Mouse (Mus musculus) neural tube, embryonic 12.5 days (tissue): Measurements from ENCODE around the gene Krt12. TPM values are rescaled to one million over a fixed set of nuclear protein-coding genes. Genes with fewer than 3 reads are reported as not detected.

Experiments
- ATAC-seq: fragments of 200-750 bp; cut with Nextera tagmentation; 2 replicates; pipeline ENCODE4 v1.8.0; 2017; ENCODE audit warnings: low read depth, mild to moderate bottlenecking, moderate TSS enrichment, moderate library complexity; ENCODE audit not compliant: low FRiP score
- H3K27ac ChIP-seq: fragments of 300-500 bp; sonication (generic); 2 replicates; pipeline ENCODE4 v1.5.1; 2016
- H3K27me3 ChIP-seq: fragments of 300-500 bp; sonication (generic); replicated peaks from 2 replicates; pipeline ENCODE4 v1.6.1; 2016; ENCODE audit warnings: mild to moderate bottlenecking
- H3K36me3 ChIP-seq: fragments of 300-500 bp; sonication (generic); 2 replicates; pipeline ENCODE4 v1.6.1; 2016; ENCODE audit warnings: mild to moderate bottlenecking
- H3K4me1 ChIP-seq: fragments of 300-500 bp; sonication (generic); 2 replicates; pipeline ENCODE4 v1.6.1; 2016
- H3K4me2 ChIP-seq: fragments of 300-500 bp; sonication (generic); replicated peaks from 2 replicates; pipeline ENCODE4 v1.6.1; 2016; ENCODE audit warnings: mild to moderate bottlenecking
- H3K4me3 ChIP-seq: fragments of 300-500 bp; sonication (generic); 2 replicates; pipeline ENCODE4 v1.5.1; 2016
- H3K9ac ChIP-seq: fragments of 300-500 bp; sonication (generic); 2 replicates; pipeline ENCODE4 v1.6.1; 2016; ENCODE audit warnings: mild to moderate bottlenecking
- H3K9me3 ChIP-seq: fragments of 300-500 bp; sonication (generic); 2 replicates; pipeline ENCODE4 v1.6.1; 2016; ENCODE audit warnings: mild to moderate bottlenecking
- WGBS: fragments of 180-500 bp; shearing (Covaris S2); methylation state at CpG from one replicate; pipeline ENCODE4 v1.1.7; 2016; 5-methylcytosine and 5-hydroxymethylcytosine counted together
- polyA plus RNA-seq: library from polyadenylated mRNA; unstranded; fragments of >200 nt; fragmentation: Nextera tagmentation; extraction: Ambion mirVana; gene quantifications from 2 replicates; pipeline ENCODE4 v1.2.1, GENCODE M21; 2016

Gene Krt12
- polyA plus RNA-seq, 1 experiment from 2014 or later: not detected

- 42% methylated on average over 3 of the region's 3 CpGs for WGBS
- no peaks in the 10 kb centered on the region for H3K27me3 ChIP-seq
- no peaks in the 10 kb centered on the region for H3K4me1 ChIP-seq
- H3K9ac ChIP-seq: no peak overlapping the region
- H3K36me3 ChIP-seq: no peaks in the 10 kb centered on the region
- no peak overlapping the region for H3K4me2 ChIP-seq
- ATAC-seq: no peak
- no peak overlapping the region for H3K4me3 ChIP-seq
- H3K27ac ChIP-seq: no peak overlapping the region
- H3K9me3 ChIP-seq: no peaks in the 10 kb centered on the region
Measured at GRCm38 (mm10) chr11:99396034-99396433, 26.0 kb downstream of the Krt12 start.

DNA sequence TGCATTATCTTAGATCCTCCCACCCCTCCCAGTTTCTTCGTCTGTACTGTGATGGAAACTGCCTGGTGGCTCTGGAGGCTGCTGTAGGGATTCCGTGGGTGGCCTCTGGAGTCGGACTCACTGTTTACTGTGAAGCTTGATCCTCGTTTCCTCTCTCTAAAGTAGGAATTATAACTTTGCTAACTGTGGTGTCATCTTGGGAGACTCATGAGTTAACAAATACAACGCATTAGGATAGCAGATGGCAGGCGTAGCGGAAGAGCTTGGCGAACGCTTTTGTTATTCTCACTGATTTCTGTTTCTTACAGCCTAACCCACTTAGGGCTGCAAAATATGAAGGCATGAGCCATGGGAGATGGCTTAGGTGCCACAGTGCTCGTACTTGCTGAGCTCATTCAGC, 29.6 kb downstream of the Krt12 start:
- 88% methylated on average over 10 of the region's 10 CpGs for WGBS

DNA sequence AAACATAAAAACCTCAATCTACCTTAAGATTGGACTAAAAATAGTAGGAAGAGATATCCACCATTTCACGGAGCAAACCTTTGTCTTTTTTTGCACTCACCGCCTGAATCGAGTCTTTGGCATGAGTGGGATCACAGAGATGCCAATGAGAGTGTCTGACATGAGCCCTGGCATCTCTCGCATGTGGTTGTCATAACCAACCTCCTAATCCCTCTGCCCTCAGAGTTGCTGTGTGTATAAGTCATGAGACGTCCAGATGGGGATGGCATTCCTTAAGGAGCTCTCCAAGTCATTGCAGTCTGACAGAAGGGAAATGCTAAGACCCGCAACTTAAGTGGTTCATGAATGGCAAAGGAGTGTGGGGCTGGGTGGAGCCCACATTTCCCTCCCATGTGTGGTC, 30.7 kb downstream of the Krt12 start:
- Histone ChIP-seq H3K9me3 (no peaks in the 10 kb centered on the region), H3K4me2 (no peak overlapping the region), H3K36me3 (no peaks in the 10 kb centered on the region), H3K4me1 (no peaks in the 10 kb centered on the region), H3K9ac (no peak overlapping the region), H3K27ac (no peak overlapping the region), H3K4me3 (no peak overlapping the region), H3K27me3 (no peaks in the 10 kb centered on the region)
- no peak for ATAC-seq
- WGBS: 88% methylated on average over 6 of the region's 6 CpGs

More for the DNA sequence above, 29.6 kb downstream of the Krt12 start:
- H3K4me3 ChIP-seq: no peak overlapping the region
- H3K36me3 ChIP-seq: no peaks in the 10 kb centered on the region
- no peaks in the 10 kb centered on the region for H3K27me3 ChIP-seq
- H3K9me3 ChIP-seq: no peaks in the 10 kb centered on the region
- no peak overlapping the region for H3K27ac ChIP-seq
- H3K9ac ChIP-seq: no peak overlapping the region
- H3K4me2 ChIP-seq: no peak overlapping the region
- no peaks in the 10 kb centered on the region for H3K4me1 ChIP-seq
- ATAC-seq: no peak

GRCm38 (mm10) chr11:99390866-99391265, 31.2 kb downstream of the Krt12 start:
- Histone ChIP-seq H3K9ac (no peak overlapping the region), H3K4me3 (no peak overlapping the region), H3K9me3 (no peaks in the 10 kb centered on the region), H3K4me1 (no peaks in the 10 kb centered on the region), H3K36me3 (no peaks in the 10 kb centered on the region), H3K4me2 (no peak overlapping the region), H3K27me3 (no peaks in the 10 kb centered on the region), H3K27ac (no peak overlapping the region)
- WGBS: 77% methylated on average over 7 of the region's 7 CpGs
- ATAC-seq: no peak

DNA sequence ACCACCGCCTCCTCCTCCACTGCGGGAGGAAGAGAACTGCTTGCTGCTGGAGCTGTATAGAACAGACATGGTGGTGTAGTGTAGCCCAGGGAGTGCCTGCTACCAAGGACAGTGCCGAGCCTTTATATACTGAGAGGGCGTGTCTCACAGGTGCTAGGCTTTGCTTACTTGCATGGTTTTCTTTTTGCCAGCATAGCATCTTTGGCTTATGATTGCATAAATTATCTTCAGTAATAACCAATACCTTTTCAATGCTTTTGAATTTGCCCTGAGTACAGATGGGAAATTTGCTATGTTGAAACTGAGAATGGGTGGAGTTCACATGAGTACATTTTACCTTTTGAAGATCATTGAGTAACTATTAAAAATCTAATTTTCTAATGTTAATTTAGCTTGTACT, 32.8 kb downstream of the Krt12 start, which contains the start of gene Krt10:
Krt10 (minus strand) TSS at position 101 of the 400 bp plus-strand sequence.
- 87% methylated on average over 4 of the region's 4 CpGs for WGBS
- no peaks in the 10 kb centered on the region for H3K4me1 ChIP-seq
- H3K9me3 ChIP-seq: no peaks in the 10 kb centered on the region
- 0 out of 2 replicates have a peak within 1 kb of the TSS, but pooled peaks have one; percentile 3 for H3K9ac ChIP-seq
- peaks cover 3% of the 10 kb centered on the region; the same call in 1 of the 2 replicates for H3K27me3 ChIP-seq
- no peak for ATAC-seq
- no peak within 1 kb of the TSS for H3K27ac ChIP-seq
- H3K36me3 ChIP-seq: no peaks in the 10 kb centered on the region
- no peak within 1 kb of the TSS for H3K4me2 ChIP-seq
- no peak within 1 kb of the TSS for H3K4me3 ChIP-seq

GRCm38 (mm10) chr11:99388661-99389060, 33.4 kb downstream of the Krt12 start:
- Histone ChIP-seq H3K4me1 (no peaks in the 10 kb centered on the region), H3K9ac (no peak overlapping the region), H3K9me3 (no peaks in the 10 kb centered on the region), H3K27me3 (peaks cover 5% of the 10 kb centered on the region; the same call in 1 of the 2 replicates), H3K4me3 (no peak overlapping the region), H3K4me2 (no peak overlapping the region), H3K27ac (no peak overlapping the region), H3K36me3 (no peaks in the 10 kb centered on the region)
- ATAC-seq: no peak
- WGBS: 94% methylated on average over 18 of the region's 18 CpGs

- no peaks in the 10 kb centered on the region for H3K36me3 ChIP-seq
Measured at GRCm38 (mm10) chr11:99385813-99386721, 36.0 kb downstream of the Krt12 start.

DNA sequence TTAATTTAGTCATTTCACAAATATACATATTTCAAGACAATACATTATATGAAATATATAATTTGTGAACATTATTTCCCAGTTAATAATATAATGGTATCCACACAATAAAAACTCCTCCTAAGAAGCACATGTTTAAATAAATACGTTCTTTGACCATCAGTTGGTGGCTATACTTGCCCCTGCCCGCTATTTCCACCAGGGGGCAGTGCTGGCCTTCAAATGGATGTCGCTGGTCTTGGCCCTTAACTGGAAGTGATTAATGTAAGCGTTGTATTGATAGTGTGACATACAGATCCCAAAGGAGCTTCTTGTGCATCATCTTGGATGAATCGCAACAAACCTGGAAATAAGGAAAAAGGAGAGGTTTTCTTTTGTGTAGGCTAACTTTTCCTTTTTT, 42.5 kb downstream of the Krt12 start:
- Histone ChIP-seq H3K4me3 (no peak overlapping the region), H3K9me3 (no peaks in the 10 kb centered on the region), H3K36me3 (no peaks in the 10 kb centered on the region), H3K9ac (no peak overlapping the region), H3K4me2 (no peak overlapping the region), H3K27ac (no peak overlapping the region), H3K27me3 (peaks cover 9% of the 10 kb centered on the region), H3K4me1 (no peaks in the 10 kb centered on the region)
- no peak for ATAC-seq
- WGBS: 17% methylated on average over 5 of the region's 5 CpGs

More at GRCm38 (mm10) chr11:99385813-99386721, 36.0 kb downstream of the Krt12 start:
- Histone ChIP-seq H3K27ac (peak overlapping the region; percentile 89), H3K4me2 (peak overlapping the region; percentile 70), H3K4me1 (no peaks in the 10 kb centered on the region), H3K9ac (peak overlapping the region; percentile 66), H3K9me3 (no peaks in the 10 kb centered on the region), H3K27me3 (peaks cover 9% of the 10 kb centered on the region), H3K4me3 (peak overlapping the region; percentile 53)
- WGBS: 2% methylated on average over 71 of the region's 71 CpGs
- ATAC-seq: peak; percentile 81

DNA sequence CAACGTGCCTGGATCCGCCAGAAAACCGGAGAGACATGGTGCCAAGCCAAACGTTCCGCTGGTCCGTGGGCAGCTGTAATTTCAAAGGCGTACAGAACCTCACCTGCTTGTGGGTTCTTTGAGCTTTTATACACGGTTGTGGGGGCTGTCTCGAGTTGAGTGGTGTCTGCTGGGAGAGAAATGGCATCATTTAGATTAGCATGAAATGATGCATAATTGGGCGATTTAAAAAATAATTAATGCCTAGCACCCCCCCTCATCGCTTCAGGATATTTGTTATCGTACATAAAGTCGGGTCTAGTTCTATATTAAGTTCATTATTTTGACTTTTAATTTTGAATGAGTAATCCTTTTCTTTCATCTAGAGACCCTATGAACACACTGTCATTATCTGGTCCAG, 47.3 kb downstream of the Krt12 start, which contains the start of gene Krt28:
Krt28 (minus strand) TSS at position 101 of the 400 bp plus-strand sequence.
- Histone ChIP-seq H3K27ac (no peak within 1 kb of the TSS), H3K36me3 (no peaks in the 10 kb centered on the region)
- 88% methylated on average over 13 of the region's 13 CpGs for WGBS

GRCm38 (mm10) chr11:99369853-99370451, 52.1 kb downstream of the Krt12 start:
- Histone ChIP-seq H3K9ac (no peak overlapping the region), H3K4me2 (no peak overlapping the region), H3K36me3 (no peaks in the 10 kb centered on the region), H3K27ac (no peak overlapping the region), H3K27me3 (no peaks in the 10 kb centered on the region), H3K9me3 (no peaks in the 10 kb centered on the region), H3K4me3 (no peak overlapping the region), H3K4me1 (no peaks in the 10 kb centered on the region)
- WGBS: 89% methylated on average over 8 of the region's 8 CpGs
- no peak for ATAC-seq

More for the DNA sequence above, 47.3 kb downstream of the Krt12 start, which contains the start of gene Krt28:
- no peak for ATAC-seq
- Histone ChIP-seq H3K4me1 (no peaks in the 10 kb centered on the region), H3K27me3 (no peaks in the 10 kb centered on the region), H3K9me3 (no peaks in the 10 kb centered on the region), H3K9ac (no peak within 1 kb of the TSS), H3K4me3 (no peak within 1 kb of the TSS), H3K4me2 (no peak within 1 kb of the TSS)

- Histone ChIP-seq H3K9ac (no peak overlapping the region), H3K4me2 (no peak overlapping the region), H3K36me3 (no peaks in the 10 kb centered on the region), H3K9me3 (no peaks in the 10 kb centered on the region), H3K27me3 (no peaks in the 10 kb centered on the region), H3K27ac (no peak overlapping the region), H3K4me3 (no peak overlapping the region), H3K4me1 (no peaks in the 10 kb centered on the region)
- WGBS: 11% methylated on average over 3 of the region's 3 CpGs
- no peak for ATAC-seq
Measured at GRCm38 (mm10) chr11:99369229-99369628, 52.8 kb downstream of the Krt12 start.

DNA sequence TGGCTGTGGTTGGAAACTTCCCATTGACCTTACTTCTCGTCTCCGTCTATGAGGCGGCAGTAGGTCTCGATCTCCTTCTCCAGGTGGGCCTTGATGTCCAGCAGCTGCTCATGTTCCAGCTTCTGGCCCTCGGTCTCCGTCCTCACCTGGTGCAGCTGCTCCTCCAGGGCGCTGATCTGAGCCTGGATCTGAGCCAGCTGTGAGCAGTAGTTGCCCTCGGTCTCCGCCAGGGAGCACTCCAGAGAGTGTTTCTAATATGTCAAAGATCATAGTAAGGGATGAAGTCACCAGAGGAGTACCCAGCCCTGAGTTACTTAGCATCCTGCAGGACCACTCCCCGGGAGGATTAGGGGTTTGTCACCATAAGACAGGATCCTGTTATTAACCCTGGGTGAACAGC, 55.3 kb downstream of the Krt12 start:
- Histone ChIP-seq H3K4me1 (no peaks in the 10 kb centered on the region), H3K27ac (no peak overlapping the region), H3K9me3 (no peaks in the 10 kb centered on the region), H3K9ac (no peak overlapping the region), H3K36me3 (no peaks in the 10 kb centered on the region), H3K4me2 (no peak overlapping the region), H3K4me3 (no peak overlapping the region), H3K27me3 (no peaks in the 10 kb centered on the region)
- 50% methylated on average over 10 of the region's 10 CpGs for WGBS
- no peak for ATAC-seq
